In the genomic region with DNA sequence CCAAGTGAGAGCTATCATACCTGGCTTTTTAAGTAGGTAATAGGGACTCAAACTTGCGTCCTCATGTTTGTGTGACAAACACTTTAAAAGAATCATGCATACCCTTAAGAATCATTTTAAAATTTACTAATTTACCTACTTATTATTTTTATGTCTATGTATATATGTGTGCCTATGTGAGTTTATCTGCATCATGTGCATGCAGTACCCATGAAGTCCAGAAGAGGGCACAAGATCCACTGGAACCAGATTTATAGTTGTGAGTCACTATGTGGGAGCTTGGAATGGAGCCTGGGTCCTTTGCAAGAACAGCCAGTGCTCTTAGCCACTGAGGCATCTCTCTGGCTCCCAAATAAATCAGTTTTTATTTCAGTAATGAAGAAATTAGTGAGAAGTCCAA, we compare ENCODE assay signal across 15 mouse cellular contexts.
"Had no signal": no experiment of that assay in that cellular context is flagged by ENCODE, and none has a peak within 500 bp of the region (broad histone marks: within the 10 kb centered on the region; RNA-seq: fewer than 3 reads in every experiment).

No protein-coding gene starts in this region.

- H3K9ac ChIP-seq: liver, embryonic 13.5 days; lung, embryonic 15.5 days; midbrain, embryonic 15.5 days; neural tube, embryonic 15.5 days had no signal

- H3K9me3 ChIP-seq: limb, embryonic 10.5 days; lung, embryonic 15.5 days; neural tube, embryonic 15.5 days had no signal

- H3K4me3 ChIP-seq: limb, embryonic 10.5 days; liver, embryonic 13.5 days; lung, embryonic 15.5 days; megakaryocyte, embryonic 14.5 days; midbrain, embryonic 15.5 days; neural tube, embryonic 15.5 days had no signal

- H3K27me3 ChIP-seq: liver, embryonic 13.5 days; lung, embryonic 15.5 days; megakaryocyte, embryonic 14.5 days; midbrain, embryonic 15.5 days; neural tube, embryonic 15.5 days had no signal

- H3K27ac ChIP-seq: limb, embryonic 10.5 days; liver, embryonic 13.5 days; lung, embryonic 15.5 days; macrophage; midbrain, embryonic 15.5 days; neural tube, embryonic 15.5 days had no signal

- H3K36me3 ChIP-seq: limb, embryonic 10.5 days; liver, embryonic 13.5 days; lung, embryonic 15.5 days; midbrain, embryonic 15.5 days; neural tube, embryonic 15.5 days had no signal

- ATAC-seq: intestine, postnatal 0 days; midbrain, embryonic 15.5 days had no signal

- H3K4me1 ChIP-seq: limb, embryonic 10.5 days; liver, embryonic 13.5 days; lung, embryonic 15.5 days; megakaryocyte, embryonic 14.5 days; midbrain, embryonic 15.5 days; neural tube, embryonic 15.5 days had no signal

- H3K4me2 ChIP-seq: liver, embryonic 13.5 days; lung, embryonic 15.5 days; midbrain, embryonic 11.5 days; midbrain, embryonic 15.5 days; neural tube, embryonic 15.5 days had no signal

- DNase-seq: kidney, adult 8-10 months; kidney, postnatal 25 days; liver, embryonic 13.5 days; lung, postnatal 14 days; right cerebral cortex, adult 18-20 months; right cerebral cortex, postnatal 25 days; thymus, postnatal 4 days had no signal
